Mouse (Mus musculus): ENCODE results near the gene Gm10715. TPM values are rescaled to one million over a fixed set of nuclear protein-coding genes. Genes with fewer than 3 reads are reported as not detected.

Gm10715 gene
- 0.29 TPM in 1 of 2 replicates, not detected in the other for polyA plus RNA-seq (2012; ENCODE audit: low replicate concordance)

GRCm38 (mm10) chr9:3036577-3036976 lies at the start of gene Gm10715:
Gene Gm10715 (plus strand): TSS chr9:3036877.

DNA sequence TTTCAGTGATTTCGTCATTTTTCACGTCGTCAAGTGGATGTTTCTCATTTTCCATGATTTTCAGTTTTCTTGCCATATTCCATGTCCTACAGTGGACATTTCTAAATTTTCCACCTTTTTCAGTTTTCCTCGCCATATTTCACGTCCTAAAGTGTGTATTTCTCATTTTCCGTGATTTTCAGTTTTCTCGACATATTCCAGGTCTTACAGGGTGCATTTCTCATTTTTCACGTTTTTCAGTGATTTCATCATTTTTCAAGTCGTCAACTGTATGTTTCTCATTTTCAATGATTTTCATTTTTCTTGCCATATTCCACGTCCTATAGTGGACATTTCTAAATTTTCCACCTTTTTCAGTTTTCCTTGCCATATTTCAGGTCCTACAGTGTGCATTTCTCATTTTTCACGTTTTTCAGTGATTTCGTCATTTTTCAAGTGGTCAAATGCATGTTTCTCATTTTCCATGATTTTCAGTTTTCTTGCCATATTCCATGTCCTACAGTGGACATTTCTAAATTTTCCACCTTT lies 36.2 kb upstream of the Gm10715 start, which contains the start of gene Gm10722:
Gene Gm10722 (plus strand): TSS at position 478 of the 528 bp plus-strand sequence.

GRCm38 (mm10) chr9:3002794-3003396 lies 33.8 kb upstream of the Gm10715 start, which contains the start of gene Gm11168:
Gene Gm11168 (plus strand): TSS chr9:3003346.

GRCm38 (mm10) chr9:3012733-3013279 lies 23.9 kb upstream of the Gm10715 start, which contains the start of gene Gm10721:
Gene Gm10721 (plus strand): TSS chr9:3013140.

DNA sequence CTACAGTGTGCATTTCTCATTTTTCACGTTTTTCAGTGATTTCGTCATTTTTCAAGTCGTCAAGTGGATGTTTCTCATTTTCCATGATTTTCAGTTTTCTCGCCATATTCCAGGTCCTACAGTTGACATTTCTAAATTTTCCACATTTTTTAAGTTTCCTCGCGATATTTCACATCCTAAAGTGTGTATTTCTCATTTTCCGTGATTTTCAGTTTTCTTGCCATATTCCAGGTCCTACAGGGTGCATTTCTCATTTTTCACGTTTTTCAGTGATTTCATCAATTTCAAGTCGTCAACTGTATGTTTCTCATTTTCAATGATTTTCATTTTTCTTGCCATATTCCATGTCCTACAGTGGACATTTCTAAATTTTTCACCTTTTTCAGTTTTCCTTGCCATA lies 21.3 kb upstream of the Gm10715 start, which contains the start of gene Gm10720:
Gene Gm10720 (plus strand): TSS at position 301 of the 400 bp plus-strand sequence.

DNA sequence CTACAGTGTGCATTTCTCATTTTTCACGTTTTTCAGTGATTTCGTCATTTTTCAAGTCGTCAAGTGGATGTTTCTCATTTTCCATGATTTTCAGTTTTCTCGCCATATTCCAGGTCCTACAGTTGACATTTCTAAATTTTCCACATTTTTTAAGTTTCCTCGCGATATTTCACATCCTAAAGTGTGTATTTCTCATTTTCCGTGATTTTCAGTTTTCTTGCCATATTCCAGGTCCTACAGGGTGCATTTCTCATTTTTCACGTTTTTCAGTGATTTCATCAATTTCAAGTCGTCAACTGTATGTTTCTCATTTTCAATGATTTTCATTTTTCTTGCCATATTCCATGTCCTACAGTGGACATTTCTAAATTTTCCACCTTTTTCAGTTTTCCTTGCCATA lies 19.6 kb upstream of the Gm10715 start, which contains the start of gene Gm10719:
Gene Gm10719 (plus strand): TSS at position 301 of the 400 bp plus-strand sequence.

GRCm38 (mm10) chr9:3023312-3023984 lies 13.2 kb upstream of the Gm10715 start, which contains the start of gene Gm10718:
Gene Gm10718 (plus strand): TSS chr9:3023547.

GRCm38 (mm10) chr9:3024912-3025467 lies 11.7 kb upstream of the Gm10715 start, which contains the start of gene Gm10717:
Gene Gm10717 (plus strand): TSS chr9:3025417.

GRCm38 (mm10) chr9:3034299-3034698 lies 2.4 kb upstream of the Gm10715 start, which contains the start of gene Gm17535:
Gene Gm17535 (plus strand): TSS chr9:3034599.

Other genes with a start within 250 kb of the Gm10715 start
- gene Gm10722, start 36.0 kb upstream of the Gm10715 start, polyA plus RNA-seq (2012; ENCODE audit: low replicate concordance) = 0.35 and 0.57 TPM in 2 replicates
- 0.77 and 2.8 TPM in 2 replicates for gene Gm11168, start 33.5 kb upstream of the Gm10715 start, polyA plus RNA-seq (2012; ENCODE audit: low replicate concordance)
- gene Gm10721, start 23.7 kb upstream of the Gm10715 start, polyA plus RNA-seq (2012; ENCODE audit: low replicate concordance) = 2.4 and 8.2 TPM in 2 replicates
- gene Gm10720, start 21.2 kb upstream of the Gm10715 start, polyA plus RNA-seq (2012; ENCODE audit: low replicate concordance) = not detected in 2 replicates
- 7.0 and 23.7 TPM in 2 replicates for gene Gm10719, start 19.5 kb upstream of the Gm10715 start, polyA plus RNA-seq (2012; ENCODE audit: low replicate concordance)
- gene Gm10718, start 13.3 kb upstream of the Gm10715 start, polyA plus RNA-seq (2012; ENCODE audit: low replicate concordance) = 19.1 and 42.8 TPM in 2 replicates
- gene Gm10717, start 11.5 kb upstream of the Gm10715 start, polyA plus RNA-seq (2012; ENCODE audit: low replicate concordance) = 1.6 and 6.3 TPM in 2 replicates
- 0.52 and 0.57 TPM in 2 replicates for gene Gm17535, start 2.3 kb upstream of the Gm10715 start, polyA plus RNA-seq (2012; ENCODE audit: low replicate concordance)

Data from leukemia stem cell, adult 10-12 weeks (primary cell).